Mouse (Mus musculus) embryonic fibroblast, embryonic 13.5 days (primary cell): ENCODE measurements around the gene Fndc11.

Experiments used
- CTCF ChIP-seq: IDR thresholded peaks from 2 replicates; pipeline ENCODE4 v1.5.1; 2011; ENCODE audit warnings: mild to moderate bottlenecking, control low read depth, low read length, moderate library complexity, borderline replicate concordance; ENCODE audit not compliant: insufficient read depth
- POLR2A ChIP-seq: IDR thresholded peaks from 2 replicates; pipeline ENCODE4 v1.6.1; 2011; ENCODE audit warnings: low read depth, mild to moderate bottlenecking, control low read depth, low read length, moderate library complexity

DNA sequence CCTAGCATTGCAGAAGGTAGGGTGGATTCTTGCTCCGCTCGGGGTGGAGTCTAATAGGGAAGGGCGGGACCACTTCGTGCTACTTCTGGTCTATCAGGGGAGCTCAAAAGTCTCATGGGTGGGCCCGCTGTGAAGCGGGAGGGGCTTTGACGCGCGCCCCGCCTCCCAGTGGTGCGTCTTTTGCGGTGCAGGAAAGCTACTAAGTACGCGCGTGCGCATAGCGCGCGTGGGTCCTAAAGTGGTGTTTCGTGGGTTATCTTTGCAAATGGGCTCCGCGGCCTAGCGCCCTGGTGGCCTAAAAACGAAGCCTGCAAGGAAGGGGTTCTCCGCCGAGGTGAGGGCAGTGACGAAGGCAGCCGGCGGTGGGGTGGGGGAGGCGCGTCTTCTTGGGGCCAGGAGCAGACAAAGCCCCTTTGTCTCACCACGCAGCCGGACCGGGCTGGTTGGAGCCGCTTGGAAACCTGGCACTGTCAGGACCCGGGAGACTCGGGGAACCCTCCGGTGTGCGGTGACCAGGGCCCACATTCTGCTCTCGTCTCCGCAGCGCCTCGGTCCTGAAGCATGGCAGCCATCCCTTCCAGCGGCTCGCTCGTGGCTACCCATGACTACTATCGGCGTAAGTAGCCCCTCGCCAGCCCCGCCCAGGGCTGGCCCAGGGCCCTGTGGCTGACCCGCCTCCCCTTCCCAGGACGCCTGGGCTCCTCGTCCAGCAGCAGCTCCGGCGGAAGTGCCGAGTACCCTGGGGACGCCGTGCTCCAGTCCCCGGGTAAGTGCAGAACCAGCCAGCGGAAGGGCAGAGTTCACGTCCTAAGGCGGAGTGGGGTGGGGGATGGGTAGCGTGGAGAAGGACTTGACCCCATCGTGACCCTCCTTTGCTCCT, 32.5 kb upstream of the Fndc11 start, which contains the start of gene Ppdpf:
- TF ChIP-seq CTCF: no peak
- peak; percentile 72 for TF ChIP-seq POLR2A
